Mouse (Mus musculus) adrenal gland, postnatal 14 days (tissue): ENCODE data around the gene Sirpa. TPM values are rescaled to one million over a fixed set of nuclear protein-coding genes. Genes with fewer than 3 reads are reported as not detected.

ENCODE experiments used
- DNase-seq: peaks from one replicate; pipeline ENCODE4 v3.0.0; 2021; ENCODE audit warnings: mixed read lengths
- total RNA-seq: library from RNA; stranded (reverse); gene quantifications from 2 replicates; pipeline ENCODE4 v1.2.3, GENCODE M21; 2021

Sirpa gene
- total RNA-seq, 1 experiment from 2014 or later = 39.9 TPM

DNA sequence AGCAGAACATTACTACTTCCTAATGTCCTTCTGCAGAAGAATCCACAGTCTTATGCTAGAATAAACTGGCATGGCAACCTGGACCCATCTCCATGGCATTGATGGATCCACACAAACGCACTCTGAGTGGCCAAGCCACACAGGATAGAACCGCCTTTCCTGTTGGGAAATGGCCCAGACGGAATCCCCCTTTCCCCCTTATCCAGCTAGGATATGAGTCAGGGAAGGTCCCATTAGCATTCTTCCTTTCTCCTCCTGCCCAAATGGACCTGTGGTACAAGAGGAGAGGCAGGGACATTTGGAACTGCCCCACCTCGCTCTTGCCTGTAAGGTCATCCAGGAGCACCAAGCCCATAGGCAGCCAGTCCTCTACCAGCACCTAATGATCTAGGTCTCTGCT, 10.4 kb upstream of the Sirpa start:
- peak; percentile 52 for DNase-seq

DNA sequence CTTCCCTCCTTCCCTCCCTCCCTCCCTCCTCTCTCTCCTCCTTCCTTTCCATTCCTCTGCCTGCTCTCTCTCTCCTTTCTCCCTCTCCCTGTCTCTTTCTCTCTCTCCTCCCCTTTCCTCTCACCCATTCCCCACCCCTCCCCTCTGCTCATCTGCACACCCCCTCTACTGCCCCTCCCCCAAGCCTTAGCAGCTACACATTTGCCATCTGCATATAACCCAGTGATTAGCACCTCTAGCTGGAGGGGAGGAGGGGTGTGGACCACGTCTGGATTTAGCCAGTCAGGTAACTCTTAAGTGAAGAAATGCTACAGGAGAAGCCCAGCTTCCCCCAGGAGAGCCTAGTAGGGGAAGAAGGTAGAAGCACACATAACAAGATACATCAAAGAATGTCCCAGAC, 7.7 kb upstream of the Sirpa start:
- no peak for DNase-seq

DNA sequence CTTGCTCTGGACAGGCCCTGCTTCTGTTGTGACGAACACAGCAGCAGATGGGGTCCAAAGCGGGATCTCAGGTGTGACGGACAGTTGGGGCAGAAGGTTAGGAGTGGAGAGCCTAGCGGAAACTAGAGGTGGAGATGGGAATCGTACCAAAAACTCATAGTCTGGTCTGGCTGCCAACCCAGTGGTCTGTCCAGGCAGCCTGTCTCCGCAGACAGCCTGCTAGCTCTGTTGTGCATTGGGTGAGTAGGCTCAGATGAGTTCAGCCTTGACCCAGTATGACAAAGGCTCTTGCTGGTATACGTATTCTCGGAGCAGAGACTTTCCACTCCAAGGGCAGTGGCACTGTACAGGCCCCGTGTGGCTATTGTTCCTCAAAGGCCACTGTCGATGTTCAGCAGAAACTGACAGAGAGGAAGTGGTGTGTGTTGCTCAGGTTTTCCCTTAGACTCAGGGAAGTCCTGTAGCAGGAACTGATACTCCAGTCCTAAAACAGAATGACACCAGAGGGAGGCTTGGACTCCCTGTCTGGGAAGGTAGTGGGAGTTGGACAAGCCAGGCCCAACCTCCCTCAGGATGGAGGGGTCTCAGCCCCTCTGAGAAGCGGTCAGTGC, 6.6 kb upstream of the Sirpa start:
- DNase-seq = peak; percentile 52

GRCm38 (mm10) chr2:129587241-129587640, 5.4 kb upstream of the Sirpa start:
- no peak for DNase-seq

- no peak for DNase-seq
These were observed 4.8 kb upstream of the Sirpa start for GRCm38 (mm10) chr2:129587825-129588251.

GRCm38 (mm10) chr2:129591897-129592296, 738 bp upstream of the Sirpa start:
- DNase-seq = no peak

DNA sequence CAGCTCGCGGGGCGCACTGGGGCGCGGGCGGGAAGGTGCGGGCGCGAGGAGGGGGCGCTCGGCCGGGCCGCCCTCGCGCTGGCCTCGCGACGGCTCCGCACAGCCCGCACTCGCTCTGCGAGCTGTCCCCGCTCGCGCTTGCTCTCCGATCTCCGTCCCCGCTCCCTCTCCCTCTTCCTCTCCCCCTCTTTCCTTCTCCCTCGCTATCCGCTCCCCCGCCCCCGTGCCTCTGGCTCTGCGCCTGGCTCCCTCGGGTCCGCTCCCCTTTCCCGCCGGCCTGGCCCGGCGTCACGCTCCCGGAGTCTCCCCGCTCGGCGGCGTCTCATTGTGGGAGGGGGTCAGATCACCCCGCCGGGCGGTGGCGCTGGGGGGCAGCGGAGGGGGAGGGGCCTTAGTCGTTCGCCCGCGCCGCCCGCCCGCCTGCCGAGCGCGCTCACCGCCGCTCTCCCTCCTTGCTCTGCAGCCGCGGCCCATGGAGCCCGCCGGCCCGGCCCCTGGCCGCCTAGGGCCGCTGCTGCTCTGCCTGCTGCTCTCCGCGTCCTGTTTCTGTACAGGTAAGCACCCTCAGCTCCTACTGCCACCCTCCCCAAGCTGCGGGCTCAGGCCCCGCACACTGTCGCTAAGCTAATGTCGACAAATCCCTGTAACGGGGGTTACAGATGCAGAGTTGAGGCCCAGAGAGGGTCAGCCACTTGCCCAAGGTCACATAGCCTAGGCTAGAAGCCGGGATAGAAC, 673 bp downstream of the Sirpa start:
- peak; percentile 91 for DNase-seq

DNA sequence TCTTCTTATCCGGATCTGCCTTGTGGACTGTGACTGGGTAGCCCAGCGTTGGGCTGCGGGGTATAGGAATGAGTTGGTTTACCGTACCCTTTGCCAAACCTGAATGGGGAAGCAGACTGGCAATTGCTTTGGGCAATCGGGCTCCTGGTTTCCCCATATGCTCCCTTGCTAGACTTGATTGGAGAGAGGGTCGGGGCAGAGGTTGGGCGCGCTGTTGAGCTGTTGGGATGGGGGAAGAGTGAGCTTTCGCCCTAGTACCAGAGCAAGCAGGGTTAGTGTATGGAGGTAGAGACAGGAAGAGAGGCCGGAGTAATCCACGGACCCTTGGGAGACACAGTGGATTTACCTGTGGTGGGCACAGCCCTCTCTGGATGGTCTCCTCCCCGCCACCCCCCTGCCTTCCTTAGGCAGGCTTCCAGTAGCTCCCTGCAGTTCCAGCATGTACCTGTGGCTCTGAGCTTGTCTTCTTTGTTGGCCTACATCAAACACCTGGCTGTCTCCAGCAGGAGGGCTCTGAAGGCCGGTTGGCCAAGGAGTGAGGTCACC, 1.3 kb downstream of the Sirpa start:
- no peak for DNase-seq

DNA sequence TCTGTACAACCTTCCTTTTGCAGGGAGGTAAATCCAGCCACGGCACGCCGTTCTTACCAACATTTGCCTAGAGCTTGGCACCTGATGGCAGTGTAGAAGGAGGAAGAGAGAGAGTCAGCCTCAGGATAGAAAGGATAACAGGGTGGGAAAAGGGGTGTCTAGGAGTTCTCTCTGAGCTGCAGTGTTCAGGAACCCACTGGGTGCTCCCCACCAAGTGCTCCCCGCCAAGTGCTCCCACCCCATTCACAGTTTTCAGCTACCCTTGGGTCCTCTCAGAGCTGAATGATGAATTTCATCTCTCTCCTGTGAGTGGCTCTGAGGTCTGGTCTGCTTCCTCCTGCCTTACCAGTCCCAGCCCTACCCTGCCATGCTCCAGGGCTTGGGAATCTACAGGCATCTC, 1.9 kb downstream of the Sirpa start:
- DNase-seq = no peak

GRCm38 (mm10) chr2:129595206-129595605, 2.6 kb downstream of the Sirpa start:
- DNase-seq = no peak

DNA sequence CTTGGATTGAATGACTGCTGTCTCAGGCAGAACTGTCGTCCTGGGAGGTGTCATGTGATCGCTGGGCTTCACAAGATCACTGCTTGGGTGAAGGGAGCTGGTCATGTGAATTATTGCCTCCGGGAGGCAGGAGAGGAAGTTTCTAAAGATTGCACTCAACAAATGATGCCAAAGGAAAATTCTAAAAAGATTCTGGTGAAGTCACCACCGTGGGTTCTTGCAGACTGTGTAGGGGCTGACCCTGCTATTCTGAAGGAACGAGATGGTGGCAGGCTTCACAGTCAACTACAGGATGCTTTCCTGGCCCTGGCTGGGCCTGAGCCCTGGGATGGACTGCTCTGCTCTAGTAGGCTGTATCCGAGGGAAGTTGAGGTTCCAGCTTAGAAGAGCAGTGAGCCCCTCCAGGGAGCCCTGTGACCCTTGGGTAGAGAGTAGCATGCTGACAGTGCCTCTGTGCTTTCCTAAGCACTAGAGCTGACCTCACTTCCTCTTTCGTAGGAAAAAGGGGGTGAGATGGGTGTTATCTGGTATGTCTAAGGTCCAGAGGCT, 3.1 kb downstream of the Sirpa start:
- DNase-seq = peak; percentile 42

DNA sequence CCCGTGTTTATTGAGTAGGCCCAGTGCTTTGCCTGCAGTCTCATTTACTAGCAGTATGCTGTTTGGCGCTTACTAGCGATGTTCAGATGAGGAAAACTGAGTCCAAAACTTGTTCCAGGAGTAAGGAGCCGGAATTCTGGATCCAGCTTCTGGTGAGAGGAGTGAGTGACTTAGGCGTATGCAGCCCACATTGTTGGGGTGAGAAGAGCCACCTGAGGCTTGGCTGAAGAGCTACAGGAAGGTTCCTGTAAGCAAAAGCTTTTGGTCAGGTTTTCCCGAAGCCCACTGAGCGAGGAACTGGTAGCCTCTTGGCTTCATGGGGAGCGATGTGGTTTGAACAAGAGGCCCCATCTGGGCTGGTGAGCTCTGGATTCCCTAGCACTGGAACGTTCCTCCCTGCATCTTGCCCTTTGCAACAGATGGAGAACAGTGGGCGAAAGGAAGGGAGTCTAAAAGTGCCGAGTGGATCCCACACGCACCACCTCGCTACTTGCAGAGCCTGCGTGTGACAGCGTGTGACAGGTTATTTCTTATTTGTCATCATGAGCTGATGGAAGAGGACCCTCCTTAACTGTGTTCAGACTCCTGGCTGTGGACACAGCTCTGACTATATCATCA, 4.0 kb downstream of the Sirpa start:
- no peak for DNase-seq

DNA sequence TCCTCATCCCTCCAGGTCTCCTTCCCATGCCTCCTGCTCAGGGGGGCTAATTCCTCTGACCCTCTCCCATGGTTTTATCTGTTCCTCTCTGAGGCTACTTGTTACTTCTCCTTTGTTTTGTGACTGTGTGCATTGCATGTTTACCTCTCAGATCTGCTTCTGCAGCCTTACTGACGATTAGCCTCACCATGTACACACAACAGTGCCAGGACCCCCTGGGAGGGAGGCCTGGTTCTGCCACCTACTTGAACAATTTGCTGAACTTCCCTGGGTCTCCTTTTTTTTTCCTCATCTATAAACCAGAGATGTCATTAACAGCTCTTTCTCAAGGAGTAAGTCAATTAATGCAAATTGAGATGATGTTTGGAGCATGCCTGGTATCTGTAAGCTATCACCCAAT, 4.9 kb downstream of the Sirpa start:
- no peak for DNase-seq

GRCm38 (mm10) chr2:129598094-129598493, 5.5 kb downstream of the Sirpa start:
- DNase-seq = no peak

DNA sequence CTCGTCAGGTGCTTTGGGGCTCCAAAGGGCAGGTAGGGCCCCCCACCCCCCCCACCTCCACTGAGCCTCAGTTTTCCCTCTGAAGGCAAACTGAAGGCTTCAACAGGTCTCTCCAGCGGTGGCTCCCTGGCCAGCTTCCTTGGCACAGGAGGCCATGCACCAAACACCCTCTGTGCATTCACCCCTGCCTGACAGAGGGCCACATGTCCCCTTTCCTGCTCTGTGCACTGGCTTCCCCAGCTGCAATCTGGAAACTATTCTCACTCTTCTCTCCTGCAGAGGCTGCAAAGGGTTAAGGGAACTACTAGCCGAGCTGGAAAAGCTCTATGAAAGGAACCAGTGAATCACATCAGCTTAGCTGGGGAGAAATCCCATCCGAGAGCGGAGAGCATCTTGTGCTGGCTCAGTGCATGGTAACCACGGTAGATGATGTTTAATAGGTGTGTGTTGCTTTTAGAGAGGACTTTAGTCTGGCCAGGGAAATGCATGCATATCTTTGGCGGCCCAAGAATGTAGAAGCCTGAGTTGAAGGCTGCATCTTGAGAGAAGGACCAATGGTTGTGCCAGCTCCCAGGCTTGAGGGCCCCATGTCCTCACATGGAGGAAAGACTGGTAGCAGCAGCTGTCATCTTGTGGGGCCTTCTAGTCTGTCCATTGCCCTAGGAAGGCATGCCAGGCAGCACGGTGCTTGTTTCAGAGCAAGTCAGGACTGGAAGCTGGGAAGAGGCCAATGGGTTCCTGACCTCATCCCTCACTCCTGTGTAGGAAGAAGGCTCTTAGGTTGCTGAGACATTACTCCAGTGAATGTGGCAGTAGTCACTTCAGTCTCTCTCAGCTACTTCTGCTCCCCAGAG, 6.8 kb downstream of the Sirpa start:
- no peak for DNase-seq

DNA sequence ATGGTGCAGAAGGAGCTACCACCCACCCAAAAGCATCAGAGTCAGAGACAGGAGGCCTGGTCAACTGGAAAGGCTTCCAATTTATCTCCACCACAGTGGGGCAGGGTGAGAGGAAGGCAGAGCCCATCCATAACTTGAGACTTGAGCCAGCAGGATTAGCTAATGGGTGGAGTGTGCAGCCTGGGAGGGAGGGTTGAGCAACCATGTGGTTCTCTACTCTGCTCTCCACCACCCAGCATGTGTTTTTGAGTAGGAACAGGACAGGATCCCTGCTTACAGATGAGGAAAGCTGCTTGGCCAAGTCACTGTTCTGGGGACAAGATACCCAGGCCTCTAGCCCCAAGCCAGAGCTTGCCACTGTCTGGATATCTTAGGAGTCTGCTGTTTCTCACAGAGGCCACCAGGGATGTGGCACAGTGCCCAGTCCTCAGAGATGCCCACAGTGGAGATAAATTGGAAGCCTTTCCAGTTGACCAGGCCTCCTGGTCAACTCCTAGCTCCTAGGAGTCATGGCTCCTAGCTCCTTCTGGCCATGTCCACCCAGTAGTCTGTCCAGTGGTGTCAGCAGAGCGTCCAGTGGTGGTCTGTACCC, 8.5 kb downstream of the Sirpa start:
- peak; percentile 59 for DNase-seq

- no peak for DNase-seq
These were observed 9.4 kb downstream of the Sirpa start for GRCm38 (mm10) chr2:129601894-129602663.

DNA sequence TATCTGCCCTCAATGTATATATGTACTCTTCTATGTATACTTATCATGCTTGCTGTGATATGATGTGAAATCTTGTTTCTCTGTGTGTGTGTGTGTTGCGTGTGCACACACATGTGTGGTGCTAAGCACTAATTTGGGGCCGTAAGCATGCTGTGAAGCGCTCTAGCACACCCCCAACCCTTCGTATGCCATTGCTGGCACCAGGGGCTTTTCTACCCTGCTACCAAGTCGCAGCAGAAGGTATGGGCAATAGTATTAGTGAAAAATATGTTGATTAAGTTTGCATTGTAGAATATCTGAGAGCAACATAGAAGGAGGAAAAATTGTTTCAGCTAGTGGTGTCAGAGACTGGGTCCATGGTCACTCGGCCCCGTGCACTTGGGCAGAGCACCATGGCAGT, 10.2 kb downstream of the Sirpa start:
- DNase-seq = no peak

- no peak for DNase-seq
These were observed 10.9 kb downstream of the Sirpa start for GRCm38 (mm10) chr2:129603536-129603935.

DNA sequence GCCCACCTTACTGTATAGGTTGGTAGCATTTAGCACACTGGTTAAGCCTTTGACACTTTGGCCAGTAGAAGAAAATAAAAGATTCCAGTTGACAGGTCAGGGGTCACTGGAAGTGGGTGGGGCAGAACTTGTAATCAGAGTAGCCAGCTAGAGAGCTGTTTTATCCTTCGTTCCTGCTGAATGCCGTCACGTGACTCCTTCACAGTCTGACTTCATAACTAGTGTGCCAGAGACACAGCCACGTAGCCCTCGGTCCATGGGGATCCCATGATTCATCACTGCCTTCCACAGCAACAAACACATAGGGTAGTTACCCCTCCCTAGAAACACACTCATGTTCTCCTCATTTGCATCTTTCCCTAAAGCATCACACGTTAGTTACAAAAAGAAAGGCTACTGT, 11.4 kb downstream of the Sirpa start:
- DNase-seq = no peak

- no peak for DNase-seq
These were observed 13.2 kb downstream of the Sirpa start for GRCm38 (mm10) chr2:129605816-129606215.
